Mouse (Mus musculus) testis, adult 2 months (tissue): ENCODE results near the gene Gpr142.

Experiments
- CTCF ChIP-seq: fragments of 200-500 bp; IDR thresholded peaks from 2 replicates; pipeline ENCODE4 v1.5.1; 2012; ENCODE audit warnings: low read depth, mild to moderate bottlenecking, inconsistent platforms, low read length, moderate library complexity; ENCODE audit not compliant: control insufficient read depth, insufficient read depth, insufficient replicate concordance
- POLR2A ChIP-seq: fragments of 200-500 bp; IDR thresholded peaks from 2 replicates; pipeline ENCODE4 v1.6.1; 2012; ENCODE audit warnings: low read depth, mild to moderate bottlenecking, inconsistent platforms, low read length, moderate library complexity; ENCODE audit not compliant: control insufficient read depth

DNA sequence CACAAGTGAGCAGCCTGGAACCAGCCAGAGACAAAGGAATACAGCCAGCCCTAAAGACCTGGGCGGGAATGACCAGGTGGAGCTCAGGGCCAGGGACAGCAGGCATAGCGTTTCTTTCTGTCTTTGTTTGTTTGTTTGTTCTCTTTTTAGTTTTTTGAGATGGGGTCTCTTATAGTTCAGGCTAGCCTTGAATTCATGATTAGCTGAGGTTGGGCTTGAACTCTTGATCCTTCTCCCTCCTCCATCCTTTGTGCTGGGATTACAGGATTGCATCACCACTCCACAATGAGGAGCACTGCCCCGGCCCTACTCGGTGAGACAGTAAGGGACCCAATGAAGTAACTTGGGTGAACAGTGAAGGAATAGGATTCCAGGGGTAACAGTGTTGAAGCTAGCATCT lies 4.0 kb upstream of the Gpr142 start:
- no peak for TF ChIP-seq CTCF
- no peak for TF ChIP-seq POLR2A
